Mouse (Mus musculus): Measurements from ENCODE around the gene Zfp142.

- TF ChIP-seq MAX (IDR thresholded peaks at IDR 0.05; ENCODE audit: low read length) (no peak), USF1 (IDR thresholded peaks at IDR 0.05; ENCODE audit: low read depth, low read length) (no peak), RAD21 (IDR thresholded peaks at IDR 0.05; ENCODE audit: low read depth, low read length) (no peak), HCFC1 (IDR thresholded peaks at IDR 0.05; ENCODE audit: low read depth, low read length) (no peak), TBP (conservative IDR thresholded peaks at IDR 0.05; ENCODE audit: low read depth, low read length) (no peak), NELFE (IDR thresholded peaks at IDR 0.05; ENCODE audit: low read depth, low read length) (no peak), CTCF (conservative IDR thresholded peaks at IDR 0.05 in 1 of 2, IDR thresholded peaks at IDR 0.05 in 1 of 2; ENCODE audit: low read depth in 2 of 2, low read length in 2 of 2) (no peak), ZKSCAN1 (IDR thresholded peaks at IDR 0.05; ENCODE audit: borderline replicate concordance, low read depth, low read length) (no peak), SMC3 (IDR thresholded peaks at IDR 0.05; ENCODE audit: low read depth, low read length) (no peak), POLR2A (IDR thresholded peaks at IDR 0.05; ENCODE audit: low read depth, low read length) (no peak)
Measured at GRCm38 (mm10) chr1:74524746-74525145, 63.3 kb downstream of the Zfp142 start.
